Mouse (Mus musculus): ENCODE results near the gene Tmem247. TPM values are rescaled to one million over a fixed set of nuclear protein-coding genes. Genes with fewer than 3 reads are reported as not detected.

The Tmem247 gene
- total RNA-seq, 4 experiments from 2014 or later: not detected

DNA sequence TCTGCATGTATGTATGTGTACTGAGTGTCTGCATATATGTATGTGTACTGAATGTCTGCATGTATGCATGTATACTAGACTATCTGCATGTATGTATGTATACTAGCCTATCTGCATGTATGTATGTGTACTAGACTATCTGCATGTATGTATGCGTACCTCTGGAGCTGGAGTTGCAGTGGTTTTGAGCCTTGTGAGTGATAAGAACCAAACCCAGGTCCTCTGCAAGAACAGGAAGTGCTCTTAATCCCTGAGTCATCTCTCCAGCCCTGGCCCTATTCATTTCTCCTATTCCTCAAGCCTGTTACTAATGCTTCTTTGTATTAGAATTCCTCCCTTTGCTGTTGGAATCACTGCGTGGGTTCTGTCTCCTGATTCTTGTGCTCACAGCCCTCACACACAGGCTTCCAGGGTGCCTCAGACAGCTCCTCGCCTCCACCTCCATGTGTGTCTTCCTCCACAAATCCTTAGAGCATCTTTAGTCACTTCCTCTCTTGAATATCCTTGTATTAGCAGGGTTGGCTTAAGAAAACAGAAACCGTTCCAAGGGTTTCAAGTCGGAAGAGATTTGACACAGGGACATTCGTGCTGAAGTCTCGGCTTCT, 4.0 kb upstream of the Tmem247 start:
- DNase-seq (ENCODE audit: low spot score in 2 of 2): no peak

- DNase-seq (ENCODE audit: low spot score in 2 of 2): no peak
These were observed 1.6 kb upstream of the Tmem247 start for GRCm38 (mm10) chr17:86915540-86915939.

GRCm38 (mm10) chr17:86918786-86919185, 1.6 kb downstream of the Tmem247 start:
- peak; percentile 8 to 19 for DNase-seq (ENCODE audit: low spot score in 2 of 2)

DNA sequence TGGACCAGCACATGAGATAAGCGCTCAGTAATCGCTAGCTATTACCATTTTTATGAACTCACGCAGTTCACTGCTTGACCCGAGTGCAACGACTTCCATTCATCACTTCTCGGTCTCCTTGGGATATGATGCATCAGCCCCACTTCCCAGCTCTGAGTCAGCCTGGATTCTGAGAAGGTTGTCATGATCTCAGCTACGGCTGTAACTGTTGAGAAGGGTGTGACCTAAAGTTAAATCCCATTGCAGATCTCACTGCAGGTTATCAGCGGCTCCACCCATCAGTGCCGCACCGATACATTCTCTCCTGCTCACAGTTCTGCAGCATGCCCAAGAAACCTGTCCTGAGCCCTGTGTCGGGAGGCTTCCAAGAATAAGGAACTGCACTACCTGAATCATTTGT, 2.6 kb downstream of the Tmem247 start:
- DNase-seq (ENCODE audit: low spot score in 2 of 2): no peak

DNA sequence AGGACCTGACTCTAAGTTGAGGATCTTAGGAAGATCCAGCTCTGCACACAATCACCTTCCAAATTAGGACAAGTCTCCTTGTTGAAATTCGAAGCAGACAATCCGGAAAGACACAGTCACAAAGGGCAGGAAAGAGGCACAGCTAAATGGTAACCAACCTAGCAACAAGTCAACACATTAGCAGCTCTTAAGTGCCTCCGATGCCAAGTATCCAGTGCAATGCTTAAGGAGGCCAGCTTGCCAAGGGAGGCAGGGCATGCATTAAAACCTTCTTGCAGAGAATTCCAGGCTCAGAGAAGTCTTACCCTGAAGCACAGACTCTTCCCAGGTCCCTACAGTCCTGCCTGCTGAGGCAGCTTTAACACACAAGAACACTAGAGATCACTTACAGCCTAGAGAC, 7.5 kb downstream of the Tmem247 start:
- DNase-seq (ENCODE audit: low spot score in 2 of 2): no peak

DNA sequence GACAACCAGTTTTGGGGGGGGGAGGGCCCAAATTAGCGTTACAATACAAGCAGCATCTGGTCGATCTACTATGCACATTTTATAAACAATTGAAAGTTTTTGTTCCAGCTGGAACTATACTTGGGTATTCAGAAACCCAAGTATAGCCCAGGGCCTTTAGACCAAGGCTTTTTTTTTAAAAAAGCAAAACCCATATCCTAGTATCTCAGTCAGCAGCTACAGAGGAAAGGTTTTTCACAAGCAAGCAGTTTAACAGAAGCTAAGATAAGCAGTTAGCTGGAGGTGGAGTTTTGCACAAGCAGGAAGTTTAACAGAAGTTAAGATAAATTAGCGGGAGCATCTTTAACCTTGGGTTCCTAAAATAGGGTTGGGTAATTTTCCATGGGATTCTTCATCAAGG, 9.7 kb downstream of the Tmem247 start:
- no peak for DNase-seq (ENCODE audit: low spot score in 2 of 2)

DNA sequence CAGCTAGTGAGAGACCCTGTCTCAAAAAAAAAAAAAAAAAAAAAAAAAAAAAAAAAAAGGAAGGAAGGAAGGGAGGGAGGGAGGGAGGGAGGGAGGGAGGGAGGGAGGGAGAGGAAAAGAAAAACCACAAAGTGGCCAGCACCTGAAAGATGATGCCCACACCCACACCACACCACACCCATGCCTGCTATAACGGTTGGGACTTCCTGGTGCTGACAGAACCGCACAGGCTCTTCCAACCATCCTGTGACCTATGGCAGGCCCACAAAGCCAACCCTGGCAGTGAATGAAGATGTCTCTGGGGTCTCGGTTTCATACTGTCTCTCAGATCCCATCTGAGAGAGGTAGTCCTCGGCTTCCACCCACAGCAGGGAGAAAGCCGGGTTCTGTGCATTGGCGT, 12.2 kb downstream of the Tmem247 start:
- no peak for DNase-seq (ENCODE audit: low spot score in 2 of 2)

- no peak for DNase-seq (ENCODE audit: low spot score in 2 of 2)
These were observed 12.8 kb downstream of the Tmem247 start for GRCm38 (mm10) chr17:86929981-86930380.

DNA sequence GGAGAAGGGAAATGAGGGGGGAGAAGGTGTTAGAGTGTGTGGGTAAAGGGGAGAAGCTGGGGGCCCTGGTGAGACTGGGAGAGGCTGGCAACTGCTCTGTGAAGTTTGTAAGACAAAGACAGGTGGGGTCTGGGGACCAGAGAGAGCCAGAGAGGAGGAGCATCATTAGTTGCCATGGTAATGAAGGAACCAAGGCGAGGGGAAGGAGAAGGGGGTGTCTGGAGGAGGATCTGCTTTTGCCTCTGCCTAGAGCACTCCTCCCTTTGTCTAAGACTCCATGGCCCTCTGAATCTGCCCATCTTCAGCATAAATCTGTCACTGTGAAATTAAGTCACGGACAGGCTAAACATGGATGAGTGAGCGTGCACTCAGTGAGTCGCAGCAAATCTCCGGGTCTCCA, 15.7 kb downstream of the Tmem247 start:
- no peak for DNase-seq (ENCODE audit: low spot score in 2 of 2)

DNA sequence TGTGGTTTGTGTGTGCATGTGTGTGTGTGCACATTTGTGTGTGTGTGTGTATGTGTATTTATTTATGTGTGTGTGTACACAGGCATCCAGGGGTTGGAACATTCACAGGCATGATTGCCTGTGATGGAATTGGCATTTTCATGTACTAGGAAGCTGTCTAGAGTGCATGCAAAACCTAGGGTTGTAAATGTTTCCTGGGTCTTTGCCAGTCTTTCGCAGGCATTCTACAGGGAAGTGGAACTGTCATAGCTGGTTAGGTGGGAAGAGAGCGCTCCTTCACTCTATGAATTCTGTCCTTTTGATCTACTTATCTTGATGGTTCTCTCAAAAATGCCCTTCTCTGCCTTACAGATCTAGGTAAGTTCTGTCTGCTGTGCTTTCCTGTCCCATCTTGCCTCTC, 19.9 kb downstream of the Tmem247 start:
- no peak for DNase-seq (ENCODE audit: low spot score in 2 of 2)

DNA sequence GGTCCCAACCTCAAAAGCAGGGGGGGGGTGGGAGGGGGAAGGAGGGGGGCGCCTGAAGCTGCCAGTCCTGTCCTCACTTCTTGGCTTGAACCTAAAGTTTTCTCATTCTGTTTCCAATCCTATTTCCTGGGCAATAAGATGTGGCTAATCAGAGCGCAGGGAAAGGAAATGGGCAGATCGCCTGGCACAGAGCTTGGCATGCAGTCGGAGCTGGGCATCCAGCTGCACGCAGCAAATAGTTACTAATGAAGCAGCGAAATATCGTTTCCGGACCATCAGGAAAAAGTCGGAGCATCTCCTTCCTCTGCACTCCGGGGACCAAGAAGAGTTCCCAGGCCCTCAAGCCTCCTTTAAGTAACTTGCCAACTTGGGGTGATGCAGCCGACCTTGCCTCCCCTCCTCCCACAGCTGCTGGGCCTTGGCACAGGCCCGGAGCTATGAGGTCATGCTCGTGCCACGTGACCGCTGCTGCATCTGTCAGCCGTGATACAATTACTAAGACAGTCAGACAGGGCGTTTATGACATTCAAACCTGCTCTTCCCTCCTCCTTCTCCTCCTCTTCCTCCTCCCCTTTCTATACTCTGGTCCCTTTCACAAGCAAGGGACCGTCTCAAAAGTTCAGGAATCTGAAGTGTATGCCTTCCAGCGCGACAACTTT, 20.5 kb downstream of the Tmem247 start:
- peak; percentile 69 to 76 for DNase-seq (ENCODE audit: low spot score in 2 of 2)

- DNase-seq (ENCODE audit: low spot score in 2 of 2): no peak
These were observed 21.5 kb downstream of the Tmem247 start for GRCm38 (mm10) chr17:86938683-86939082.

DNA sequence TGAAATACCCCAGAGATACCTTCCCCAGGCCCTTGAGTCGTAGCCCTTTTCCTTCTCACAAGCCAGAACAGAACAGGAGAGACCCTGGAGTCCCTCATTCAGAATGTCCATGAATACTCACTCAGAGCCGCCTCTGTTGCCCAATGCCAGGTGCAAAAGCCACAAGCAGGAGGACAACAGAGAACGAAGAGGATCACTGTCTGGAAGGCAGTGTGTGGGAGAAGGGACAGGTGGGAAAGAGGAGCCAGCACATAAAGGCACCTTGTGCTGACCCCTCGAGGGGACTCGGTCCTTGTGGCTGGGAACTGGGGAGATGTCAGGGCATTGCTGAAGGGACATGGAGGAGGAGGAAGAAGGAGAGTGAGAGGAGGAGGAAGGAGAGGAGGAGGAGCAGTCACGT, 25.0 kb downstream of the Tmem247 start:
- no peak for DNase-seq (ENCODE audit: low spot score in 2 of 2)

- no peak for DNase-seq (ENCODE audit: low spot score in 2 of 2)
These were observed 26.0 kb downstream of the Tmem247 start for GRCm38 (mm10) chr17:86943158-86943557.

GRCm38 (mm10) chr17:86946078-86946477, 28.9 kb downstream of the Tmem247 start:
- DNase-seq (ENCODE audit: low spot score in 2 of 2): no peak

GRCm38 (mm10) chr17:86947840-86948796, 31.0 kb downstream of the Tmem247 start, which contains the start of gene Atp6v1e2:
Atp6v1e2 (minus strand) TSS chr17:86947897.
- peak in 1 of 2 experiments; percentile 62 for DNase-seq (ENCODE audit: low spot score in 2 of 2)

DNA sequence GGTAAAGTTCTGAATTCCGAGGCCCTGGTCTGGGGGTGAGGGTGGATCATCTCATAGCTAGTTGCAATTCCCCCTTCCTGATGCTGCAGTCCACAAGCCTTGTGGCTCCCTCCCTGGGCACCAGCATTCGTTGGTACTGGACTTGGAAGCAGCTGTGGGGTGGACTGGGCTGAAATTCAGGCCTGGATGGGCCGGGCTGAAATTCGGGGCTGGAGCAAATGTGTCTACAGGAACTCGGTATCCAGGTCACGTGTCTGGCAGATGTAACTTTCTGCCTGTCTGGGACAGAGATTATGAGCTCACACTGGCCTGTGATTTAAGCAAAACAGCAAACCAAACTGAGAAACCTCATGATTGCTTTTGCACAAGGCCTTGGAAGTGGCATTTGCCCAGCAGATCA, 31.7 kb downstream of the Tmem247 start:
- peak in 1 of 2 experiments; percentile 58 for DNase-seq (ENCODE audit: low spot score in 2 of 2)

DNA sequence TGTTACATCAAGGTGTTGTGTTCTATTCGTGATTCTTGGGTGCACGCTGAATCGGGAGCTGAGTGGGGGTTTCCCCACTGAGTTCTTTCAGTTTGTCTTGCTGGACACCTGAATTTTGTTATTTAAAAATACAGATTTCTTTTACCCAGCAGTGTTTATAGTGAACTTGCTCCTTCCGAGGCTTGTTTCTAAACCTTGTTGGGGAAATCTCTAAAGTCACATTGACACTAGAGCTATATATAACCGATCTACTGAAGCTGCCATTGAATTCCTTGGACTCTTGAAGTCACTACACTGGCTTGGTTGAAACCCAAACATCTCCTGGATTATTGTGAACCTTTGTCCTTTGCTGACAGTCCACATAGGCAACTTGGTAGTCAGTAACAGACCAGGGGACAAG, 40.1 kb downstream of the Tmem247 start:
- DNase-seq (ENCODE audit: low spot score in 2 of 2): no peak

DNA sequence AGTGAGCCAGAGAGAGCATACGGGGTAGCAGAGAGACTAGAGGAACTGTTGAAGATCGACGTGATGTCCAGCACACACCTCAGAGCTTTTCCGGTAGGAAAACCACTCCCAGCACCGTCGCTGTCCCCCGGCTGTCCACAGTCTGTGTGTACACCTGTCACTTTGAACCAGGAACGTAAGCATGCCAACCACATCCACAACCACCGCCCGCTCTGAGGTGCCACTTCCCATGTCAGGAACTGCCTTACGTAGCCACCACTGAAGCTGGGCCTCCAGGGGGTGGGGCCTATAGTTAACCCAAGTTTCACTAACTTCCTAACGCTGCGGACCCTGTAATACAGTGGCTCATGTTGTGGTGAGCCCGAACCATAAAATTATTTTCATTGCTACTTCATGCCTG, 40.8 kb downstream of the Tmem247 start:
- DNase-seq (ENCODE audit: low spot score in 2 of 2): no peak

- peak in 1 of 2 experiments; percentile 60 for DNase-seq (ENCODE audit: low spot score in 2 of 2)
These were observed 44.2 kb downstream of the Tmem247 start for GRCm38 (mm10) chr17:86961301-86961841.

- DNase-seq (ENCODE audit: low spot score in 2 of 2): peak; percentile 87 to 90
These were observed 45.2 kb downstream of the Tmem247 start for GRCm38 (mm10) chr17:86962297-86962893.

Measured in gastrocnemius, adult 8-10 months (tissue).